Mouse (Mus musculus) liver, adult 2 months (tissue): ENCODE data around the gene Fam178b. TPM values are rescaled to one million over a fixed set of nuclear protein-coding genes. Genes with fewer than 3 reads are reported as not detected.
A peak's percentile ranks its signal among the peaks of the same experiment; 100 is the strongest.

Experiments
- DNase-seq: peaks from one replicate; pipeline ENCODE4 v3.0.0-alpha.2; 2011; ENCODE audit warnings: low read depth, low spot score; ENCODE audit errors: extremely low read depth
- H3K27ac ChIP-seq: fragments of 200-500 bp; replicated peaks from 2 replicates; pipeline ENCODE4 v1.5.1; 2012; ENCODE audit warnings: low read depth, mild to moderate bottlenecking, control low read depth, inconsistent platforms, low read length; ENCODE audit not compliant: insufficient read depth
- H3K27me3 ChIP-seq: fragments of 200-500 bp; 2 replicates; pipeline ENCODE4 v1.6.1; 2012; ENCODE audit warnings: mild to moderate bottlenecking, moderate library complexity, low read length, inconsistent platforms; ENCODE audit not compliant: control insufficient read depth, insufficient read depth
- H3K36me3 ChIP-seq: fragments of 200-500 bp; 2 replicates; pipeline ENCODE4 v1.6.1; 2012; ENCODE audit warnings: low read length, inconsistent platforms; ENCODE audit not compliant: control insufficient read depth, insufficient read depth
- H3K4me1 ChIP-seq: fragments of 200-500 bp; 2 replicates; pipeline ENCODE4 v1.6.1; 2011; ENCODE audit warnings: low read length; ENCODE audit not compliant: control insufficient read depth, insufficient read depth
- H3K4me3 ChIP-seq: fragments of 200-500 bp; 2 replicates; pipeline ENCODE4 v1.5.1; 2011; ENCODE audit warnings: low read depth, mild to moderate bottlenecking, control low read depth, low read length, moderate library complexity; ENCODE audit not compliant: insufficient read depth
- H3K79me2 ChIP-seq: fragments of 200-500 bp; 2 replicates; pipeline ENCODE4 v1.6.1; 2012; ENCODE audit warnings: inconsistent platforms, mild to moderate bottlenecking, low read length, moderate library complexity; ENCODE audit not compliant: control insufficient read depth, insufficient read depth
- H3K9ac ChIP-seq: fragments of 200-500 bp; 2 replicates; pipeline ENCODE4 v1.6.1; 2012; ENCODE audit warnings: low read depth, mild to moderate bottlenecking, control low read depth, inconsistent platforms, low read length
- CTCF ChIP-seq: fragments of 200-500 bp; IDR thresholded peaks from 2 replicates; pipeline ENCODE4 v1.5.1; 2011; ENCODE audit warnings: low read depth, low read length, control low read depth
- POLR2A ChIP-seq: fragments of 200-500 bp; IDR thresholded peaks from 2 replicates; pipeline ENCODE4 v1.6.1; 2011; ENCODE audit warnings: low read length, control low read depth; ENCODE audit not compliant: insufficient read depth; ENCODE audit errors: extremely low read depth
- WGBS: fragments of 180-500 bp; shearing (Covaris S2); methylation state at CpG from one replicate; pipeline ENCODE4 v1.1.7; 2018; 5-methylcytosine and 5-hydroxymethylcytosine counted together
- polyA plus RNA-seq: library from polyadenylated mRNA; depleted of rRNA; stranded (reverse); fragments of >200 nt; gene quantifications from 2 replicates; pipeline ENCODE4 v1.2.3, GENCODE M21; 2012
- total RNA-seq: library from RNA; depleted of rRNA; stranded (reverse); fragments of >200 nt; gene quantifications from 2 replicates; pipeline ENCODE4 v1.2.3, GENCODE M21; 2014

Fam178b gene
- total and polyA plus RNA-seq, 2 experiments = 0.11 to 0.18 TPM

DNA sequence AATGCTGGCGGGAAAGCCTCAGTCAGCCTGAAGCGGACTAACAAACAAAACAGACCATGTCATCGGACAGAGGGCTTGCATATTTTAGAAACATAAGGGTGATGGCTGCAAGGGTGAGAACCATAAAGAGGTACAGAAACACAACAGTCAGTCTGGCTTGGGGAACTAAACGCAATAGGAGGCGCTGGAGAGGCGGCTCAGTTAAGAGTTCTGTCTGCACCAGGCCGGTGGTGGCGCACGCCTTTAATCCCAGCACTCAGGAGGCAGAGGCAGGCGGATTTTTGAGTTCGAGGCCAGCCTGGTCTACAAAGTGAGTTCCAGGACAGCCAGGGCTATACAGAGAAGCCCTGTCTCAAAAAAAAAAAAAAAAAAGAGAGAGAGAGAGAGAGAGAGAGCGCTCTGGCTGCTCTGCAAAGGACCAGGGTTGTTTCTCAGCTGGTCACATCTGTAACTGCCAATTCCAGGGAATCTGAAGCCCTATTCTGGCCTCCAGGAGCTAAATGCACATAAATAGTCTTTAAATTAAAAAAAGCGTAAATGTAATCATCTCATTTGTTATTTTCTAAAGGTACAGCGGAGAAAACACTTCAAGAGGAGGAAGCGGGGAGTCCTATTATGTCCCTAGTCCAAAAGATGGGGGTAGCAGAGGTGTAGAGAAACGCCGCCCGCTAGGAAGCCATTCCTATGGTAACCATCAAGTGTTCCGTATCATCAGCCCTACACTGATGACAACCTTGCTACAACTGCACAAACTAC, 137.0 kb downstream of the Fam178b start:
- DNase-seq = no peak
- Histone ChIP-seq H3K9ac (peak overlapping the region; percentile 76), H3K4me3 (no peak overlapping the region), H3K79me2 (peaks cover 6% of the 10 kb centered on the region; the same call in 1 of the 2 replicates), H3K36me3 (no peaks in the 10 kb centered on the region), H3K27ac (no peak overlapping the region), H3K4me1 (peaks cover 5% of the 10 kb centered on the region), H3K27me3 (no peaks in the 10 kb centered on the region)
- no peak for TF ChIP-seq POLR2A
- TF ChIP-seq CTCF = no peak
- WGBS = 81% methylated on average over 19 of the region's 19 CpGs

DNA sequence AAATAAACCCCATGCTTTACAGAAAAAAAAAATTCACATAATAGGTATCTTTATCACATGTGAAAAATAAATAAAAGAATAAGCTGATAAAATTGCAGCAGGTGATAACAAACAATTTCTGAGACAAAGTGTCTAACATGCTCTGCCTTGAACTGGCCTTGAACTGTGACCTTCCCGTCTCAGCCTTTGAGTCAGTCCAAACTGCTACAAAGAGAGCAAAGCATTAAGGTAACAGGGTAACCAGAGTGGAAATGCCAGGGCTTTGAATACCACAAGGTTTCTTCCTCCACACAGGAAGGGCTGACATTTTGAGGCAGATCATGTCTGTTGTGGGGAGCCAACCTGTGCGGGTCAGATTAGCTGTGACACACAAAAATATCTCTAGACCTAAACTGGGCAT, 137.6 kb downstream of the Fam178b start:
- H3K4me3 ChIP-seq = no peak overlapping the region
- no peak overlapping the region for H3K27ac ChIP-seq
- no peaks in the 10 kb centered on the region for H3K36me3 ChIP-seq
- H3K79me2 ChIP-seq = peaks cover 6% of the 10 kb centered on the region; the same call in 1 of the 2 replicates
- peak; percentile 32 for DNase-seq
- peaks cover 5% of the 10 kb centered on the region for H3K4me1 ChIP-seq
- TF ChIP-seq POLR2A (no peak), CTCF (no peak)
- H3K9ac ChIP-seq = no peak overlapping the region
- H3K27me3 ChIP-seq = no peaks in the 10 kb centered on the region
- 39% methylated on average over 2 of the region's 2 CpGs for WGBS

DNA sequence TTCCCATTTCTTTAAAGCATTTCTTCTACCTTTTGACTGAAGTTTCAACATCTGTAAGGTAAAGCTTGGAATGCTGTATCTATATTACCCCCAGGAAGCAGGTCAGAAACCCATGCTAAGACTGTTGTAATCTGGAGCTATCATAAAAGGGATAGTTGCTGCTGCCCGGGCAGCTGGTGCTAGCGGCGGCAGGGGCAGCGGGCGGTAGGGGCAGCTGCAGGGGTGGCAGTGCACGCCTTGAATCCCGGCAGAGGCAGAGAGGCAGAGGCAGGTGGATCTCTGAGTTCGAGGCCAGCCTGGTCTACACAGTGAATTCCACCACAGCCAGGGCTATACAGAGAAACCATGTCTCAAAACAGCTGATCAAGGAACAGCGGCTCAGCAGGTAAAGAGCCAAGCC, 140.1 kb downstream of the Fam178b start:
- no peak for TF ChIP-seq POLR2A
- no peak for TF ChIP-seq CTCF
- H3K27ac ChIP-seq = no peak overlapping the region

DNA sequence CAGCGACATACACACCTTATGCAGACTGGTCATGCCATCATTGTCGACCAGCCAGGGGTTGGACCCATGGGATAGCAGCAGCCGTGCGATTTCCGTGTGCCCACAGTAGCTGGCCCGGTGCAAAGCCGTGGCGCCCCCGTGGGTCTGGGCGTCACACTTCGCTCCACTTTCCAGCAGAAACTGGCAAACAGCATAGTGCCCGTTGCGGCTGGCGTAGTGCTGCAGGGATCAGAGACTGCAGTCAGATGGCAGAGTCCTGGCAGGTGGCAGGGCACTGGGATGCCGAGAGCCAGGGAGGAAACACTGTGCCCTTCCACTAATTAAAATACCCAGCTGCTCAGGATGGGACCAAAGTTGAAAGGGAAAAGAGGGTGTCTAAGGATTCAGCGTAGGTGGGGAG, 141.1 kb downstream of the Fam178b start:
- no peak for DNase-seq
- 97% methylated on average over 16 of the region's 16 CpGs for WGBS
- no peak overlapping the region for H3K4me3 ChIP-seq
- H3K79me2 ChIP-seq = peaks cover 6% of the 10 kb centered on the region; the same call in 1 of the 2 replicates
- H3K27ac ChIP-seq = no peak overlapping the region
- H3K4me1 ChIP-seq = peaks cover 14% of the 10 kb centered on the region
- H3K36me3 ChIP-seq = no peaks in the 10 kb centered on the region
- no peaks in the 10 kb centered on the region for H3K27me3 ChIP-seq
- H3K9ac ChIP-seq = no peak overlapping the region
- TF ChIP-seq POLR2A (no peak), CTCF (no peak)

More for the DNA sequence above, 140.1 kb downstream of the Fam178b start:
- no peak overlapping the region for H3K9ac ChIP-seq
- no peaks in the 10 kb centered on the region for H3K36me3 ChIP-seq
- no peaks in the 10 kb centered on the region for H3K27me3 ChIP-seq
- no peak for DNase-seq
- H3K4me3 ChIP-seq = no peak overlapping the region
- H3K79me2 ChIP-seq = peaks cover 6% of the 10 kb centered on the region; the same call in 1 of the 2 replicates
- H3K4me1 ChIP-seq = peaks cover 14% of the 10 kb centered on the region
- WGBS = 90% methylated on average over 9 of the region's 9 CpGs

GRCm38 (mm10) chr1:36540807-36541206, 142.2 kb downstream of the Fam178b start:
- H3K4me1 ChIP-seq = peaks cover 21% of the 10 kb centered on the region
- no peaks in the 10 kb centered on the region for H3K79me2 ChIP-seq
- no peak overlapping the region for H3K4me3 ChIP-seq
- WGBS = 81% methylated on average over 12 of the region's 12 CpGs
- H3K9ac ChIP-seq = no peak overlapping the region
- no peaks in the 10 kb centered on the region for H3K27me3 ChIP-seq
- TF ChIP-seq CTCF (no peak), POLR2A (no peak)
- H3K27ac ChIP-seq = no peak overlapping the region
- DNase-seq = no peak
- H3K36me3 ChIP-seq = no peaks in the 10 kb centered on the region

GRCm38 (mm10) chr1:36540132-36540531, 142.9 kb downstream of the Fam178b start:
- no peak overlapping the region for H3K4me3 ChIP-seq
- no peaks in the 10 kb centered on the region for H3K27me3 ChIP-seq
- no peaks in the 10 kb centered on the region for H3K36me3 ChIP-seq
- no peaks in the 10 kb centered on the region for H3K79me2 ChIP-seq
- no peak for DNase-seq
- H3K27ac ChIP-seq = no peak overlapping the region
- peaks cover 22% of the 10 kb centered on the region for H3K4me1 ChIP-seq
- no peak overlapping the region for H3K9ac ChIP-seq
- 93% methylated on average over 11 of the region's 11 CpGs for WGBS
- TF ChIP-seq POLR2A (no peak), CTCF (no peak)
